Mouse (Mus musculus) liver, embryonic 14.5 days (tissue): Measurements from ENCODE around the gene Pfkfb4.

Source experiments
- CTCF ChIP-seq: IDR thresholded peaks from 2 replicates; pipeline ENCODE4 v1.5.1; 2016; ENCODE audit warnings: antibody characterized with exemption, low read depth, control low read depth
- EP300 ChIP-seq: IDR thresholded peaks from 2 replicates; pipeline ENCODE4 v1.6.1; 2016; ENCODE audit warnings: antibody characterized with exemption, low read depth

- TF ChIP-seq EP300, result no peak
- TF ChIP-seq CTCF, result no peak
Observed at GRCm38 (mm10) chr9:108998287-108999166, 6.9 kb downstream of the Pfkfb4 start.
